Mouse (Mus musculus) E14TG2a.4 (cell line): Measurements from ENCODE around the gene Nkpd1.

Source experiments
- CTCF ChIP-seq: conservative IDR thresholded peaks from 2 replicates; pipeline ENCODE4 v1.5.1; 2014; ENCODE audit warnings: low read length
- NANOG ChIP-seq: IDR thresholded peaks from 2 replicates; pipeline ENCODE4 v1.6.1; 2014; ENCODE audit warnings: borderline replicate concordance, low read length, mixed read lengths

- TF ChIP-seq CTCF = no peak
- TF ChIP-seq NANOG = no peak
Measured at GRCm38 (mm10) chr7:19567426-19567825, 49.8 kb downstream of the Nkpd1 start.
